7 mouse cellular contexts compared by ENCODE assay signal in genomic region chr19:8887585-8888463, GRCm38 (mm10). TPM values are rescaled to one million over a fixed set of nuclear protein-coding genes. Genes with fewer than 3 reads are reported as not detected.
DNase-seq lines count a peak whose midpoint lies in the region; ATAC-seq and TF ChIP-seq lines count a peak whose summit lies in the region.

No protein-coding gene starts in this region.

- DNase-seq in testis, postnatal 10 days (ENCODE audit: low spot score), result no peak
- DNase-seq in liver, result peak; percentile 24
- DNase-seq in stomach, postnatal 0 days (ENCODE audit: low spot score), result peak; percentile 19
- no peak for DNase-seq in gastrocnemius, postnatal 14 days
- DNase-seq in thymus, postnatal 0 days (ENCODE audit: low spot score), result no peak

- H3K4me1 ChIP-seq in testis, adult 2 months (ENCODE audit: control insufficient read depth, insufficient read depth, low read length), result peaks cover 5% of the 10 kb centered on the region
- peaks cover 4% of the 10 kb centered on the region; the same call in 1 of the 2 replicates for H3K4me1 ChIP-seq in embryonic fibroblast, embryonic 13.5 days (ENCODE audit: control insufficient read depth, insufficient read depth, low read length)
- peaks cover 4% of the 10 kb centered on the region; the same call in 1 of the 2 replicates for H3K4me1 ChIP-seq in stomach, postnatal 0 days (replicated peaks; ENCODE audit: control insufficient read depth, insufficient read depth)

- H3K9me3 ChIP-seq in stomach, postnatal 0 days (ENCODE audit: control insufficient read depth, low read length), result no peaks in the 10 kb centered on the region

- H3K27me3 ChIP-seq in testis, adult 2 months (ENCODE audit: control insufficient read depth, insufficient read depth, low read length), result no peaks in the 10 kb centered on the region
- no peaks in the 10 kb centered on the region for H3K27me3 ChIP-seq in stomach, postnatal 0 days (ENCODE audit: control insufficient read depth, insufficient read depth, low read length)

- peak overlapping the region; percentile 78 for H3K9ac ChIP-seq in stomach, postnatal 0 days (ENCODE audit: low read length)

- TF ChIP-seq POLR2A in testis, adult 2 months (IDR thresholded peaks at IDR 0.05; ENCODE audit: control insufficient read depth, low read depth, low read length), result no peak
- TF ChIP-seq POLR2A in embryonic fibroblast, embryonic 13.5 days (IDR thresholded peaks at IDR 0.05; ENCODE audit: low read depth, low read length), result peak; percentile 53

- 14% methylated on average over 19 of the region's 19 CpGs for WGBS in stomach, postnatal 0 days

- no peaks in the 10 kb centered on the region for H3K36me3 ChIP-seq in testis, adult 2 months (ENCODE audit: control insufficient read depth, insufficient read depth, low read length)
- no peaks in the 10 kb centered on the region for H3K36me3 ChIP-seq in stomach, postnatal 0 days (ENCODE audit: control insufficient read depth, insufficient read depth, low read length)

- H3K4me2 ChIP-seq in stomach, postnatal 0 days (replicated peaks; ENCODE audit: low read depth), result peak overlapping the region; percentile 63

- intact Hi-C loops in gastrocnemius, postnatal 14 days (cut with DNase I; ENCODE audit: low total_unique reads), result no loop called here

- no peak for ATAC-seq in stomach, postnatal 0 days (ENCODE audit: low FRiP score, low TSS enrichment)

- H3K4me3 ChIP-seq in testis, adult 2 months (ENCODE audit: control insufficient read depth, low read depth, low read length), result peak overlapping the region; percentile 98
- H3K4me3 ChIP-seq in embryonic fibroblast, embryonic 13.5 days (ENCODE audit: insufficient read depth, low read length), result peak overlapping the region; percentile 95
- peak overlapping the region; percentile 69 for H3K4me3 ChIP-seq in stomach, postnatal 0 days (ENCODE audit: low read depth, low read length)

- peak overlapping the region; percentile 83 for H3K27ac ChIP-seq in testis, adult 2 months (ENCODE audit: control insufficient read depth, insufficient read depth, low read depth, low read length)
- H3K27ac ChIP-seq in embryonic fibroblast, embryonic 13.5 days (ENCODE audit: insufficient read depth, low read length), result peak overlapping the region; percentile 82
- peak overlapping the region; percentile 75 for H3K27ac ChIP-seq in stomach, postnatal 0 days (replicated peaks)

- TF ChIP-seq CTCF in testis, adult 2 months (IDR thresholded peaks at IDR 0.05; ENCODE audit: control insufficient read depth, insufficient read depth, insufficient replicate concordance, low read depth, low read length), result no peak
- no peak for TF ChIP-seq CTCF in embryonic fibroblast, embryonic 13.5 days (IDR thresholded peaks at IDR 0.05; ENCODE audit: borderline replicate concordance, insufficient read depth, low read length)
- TF ChIP-seq CTCF in stomach, postnatal 0 days (IDR thresholded peaks at IDR 0.05; ENCODE audit: low read depth), result no peak

- TF ChIP-seq EP300 in stomach, postnatal 0 days (optimal IDR thresholded peaks at IDR 0.05), result no peak

RNA-seq across cellular contexts. Expression of gene 1810009A15Rik, which starts 0.8 kb away (rescaled TPM):
- polyA plus RNA-seq in testis, adult 2 months (2012; rRNA removed), result 48.2 and 48.4 TPM in 2 replicates
- polyA plus RNA-seq in embryonic fibroblast, embryonic 13.5 days (2011; ENCODE audit: insufficient read length, low read depth, missing spikeins), result 61.7 and 68.8 TPM in 2 replicates
- 48.2 and 49.9 TPM in 2 replicates for polyA plus RNA-seq in stomach, postnatal 0 days (2015; fragmentation: Nextera tagmentation; extraction: Ambion mirVana)
- 10 to 100 TPM; 20.3 to 26.3 TPM for total RNA-seq in gastrocnemius, postnatal 14 days (2021)
- polyA plus RNA-seq in thymus, postnatal 0 days (2015; fragmentation: Nextera tagmentation; extraction: Ambion mirVana), result 80.7 and 98.0 TPM in 2 replicates

RNA-seq across cellular contexts. Expression of gene Gm49416, which starts 0.9 kb away (rescaled TPM):
- polyA plus RNA-seq in testis, adult 2 months (2012; rRNA removed), result 1.1 TPM in 1 of 2 replicates, not detected in the other
- 16.8 and 18.4 TPM in 2 replicates for polyA plus RNA-seq in embryonic fibroblast, embryonic 13.5 days (2011; ENCODE audit: insufficient read length, low read depth, missing spikeins)
- not detected in 2 replicates for polyA plus RNA-seq in stomach, postnatal 0 days (2015; fragmentation: Nextera tagmentation; extraction: Ambion mirVana)
- total RNA-seq in gastrocnemius, postnatal 14 days (2021), result 1 to 10 TPM in 1 of 2 experiments, not detected in 1; 3.3 TPM
- polyA plus RNA-seq in thymus, postnatal 0 days (2015; fragmentation: Nextera tagmentation; extraction: Ambion mirVana), result not detected in 2 replicates

RNA-seq across cellular contexts. Expression of gene Gm49403, which starts 4.1 kb away (rescaled TPM):
- not detected in 2 replicates for polyA plus RNA-seq in testis, adult 2 months (2012; rRNA removed)
- not detected in 2 replicates for polyA plus RNA-seq in embryonic fibroblast, embryonic 13.5 days (2011; ENCODE audit: insufficient read length, low read depth, missing spikeins)
- not detected in 2 replicates for polyA plus RNA-seq in stomach, postnatal 0 days (2015; fragmentation: Nextera tagmentation; extraction: Ambion mirVana)
- total RNA-seq in gastrocnemius, postnatal 14 days (2021), result not detected
- not detected in 2 replicates for polyA plus RNA-seq in thymus, postnatal 0 days (2015; fragmentation: Nextera tagmentation; extraction: Ambion mirVana)

RNA-seq across cellular contexts. Expression of gene Lbhd1, which starts 4.3 kb away (rescaled TPM):
- 1.1 and 1.9 TPM in 2 replicates for polyA plus RNA-seq in testis, adult 2 months (2012; rRNA removed)
- 11.7 and 28.6 TPM in 2 replicates for polyA plus RNA-seq in embryonic fibroblast, embryonic 13.5 days (2011; ENCODE audit: insufficient read length, low read depth, missing spikeins)
- polyA plus RNA-seq in stomach, postnatal 0 days (2015; fragmentation: Nextera tagmentation; extraction: Ambion mirVana), result 47.2 and 47.8 TPM in 2 replicates
- total RNA-seq in gastrocnemius, postnatal 14 days (2021), result 1 to 10 TPM; 4.4 to 6.7 TPM
- 67.6 and 70.2 TPM in 2 replicates for polyA plus RNA-seq in thymus, postnatal 0 days (2015; fragmentation: Nextera tagmentation; extraction: Ambion mirVana)

RNA-seq across cellular contexts. Expression of gene Ints5, which starts 5.0 kb away (rescaled TPM):
- polyA plus RNA-seq in testis, adult 2 months (2012; rRNA removed), result 6.6 and 6.7 TPM in 2 replicates
- 20.2 and 23.1 TPM in 2 replicates for polyA plus RNA-seq in embryonic fibroblast, embryonic 13.5 days (2011; ENCODE audit: insufficient read length, low read depth, missing spikeins)
- polyA plus RNA-seq in stomach, postnatal 0 days (2015; fragmentation: Nextera tagmentation; extraction: Ambion mirVana), result 19.1 and 19.5 TPM in 2 replicates
- 10 to 100 TPM in 1 of 2 experiments, 1 to 10 TPM in 1; 9.5 to 10.3 TPM for total RNA-seq in gastrocnemius, postnatal 14 days (2021)
- polyA plus RNA-seq in thymus, postnatal 0 days (2015; fragmentation: Nextera tagmentation; extraction: Ambion mirVana), result 32.4 and 33.6 TPM in 2 replicates

Comparison
In these comparisons a context has a peak if more than half of its experiments do, and no peak if none do; other contexts are left out.
1. DNase-seq: peak in liver (single experiment) and stomach, postnatal 0 days (single experiment); none in testis, postnatal 10 days (single experiment), gastrocnemius, postnatal 14 days (single experiment) and thymus, postnatal 0 days (single experiment).
2. Peak in every context shown above with its lines, with median percentiles within 50 percentile points of each other: H3K27ac ChIP-seq and H3K4me3 ChIP-seq.